Mouse (Mus musculus) liver, postnatal 0 days (tissue): ENCODE results near the gene Zfp382.

Experiments
- CTCF ChIP-seq: sonication (generic); IDR thresholded peaks from 2 replicates; pipeline ENCODE4 v1.5.1; 2016; ENCODE audit warnings: antibody characterized with exemption, low read depth
- EP300 ChIP-seq: IDR thresholded peaks from 2 replicates; pipeline ENCODE4 v1.6.1; 2016; ENCODE audit warnings: antibody characterized with exemption, low read depth, mild to moderate bottlenecking

DNA sequence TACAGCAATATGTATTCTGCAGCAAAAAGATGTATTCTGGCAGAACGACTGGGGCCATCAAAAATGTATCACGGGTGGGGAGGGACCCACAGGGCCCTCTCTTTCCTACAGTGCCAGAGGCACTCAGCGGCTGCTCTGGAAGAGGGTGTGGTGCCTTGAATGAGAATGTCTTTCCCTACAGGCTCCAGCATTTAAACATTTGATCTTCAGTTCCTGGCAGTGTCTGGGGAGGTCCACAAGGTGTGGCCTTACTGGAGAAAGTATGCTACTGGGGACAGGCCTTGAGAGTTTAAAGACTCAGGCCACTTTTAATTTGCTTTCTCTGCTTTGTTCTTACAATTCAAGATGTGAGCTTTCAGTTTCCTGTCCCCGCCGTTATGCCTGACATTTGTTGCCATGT lies 5.7 kb upstream of the Zfp382 start:
- no peak for TF ChIP-seq CTCF
- TF ChIP-seq EP300, result no peak
